Mouse (Mus musculus): ENCODE results near the gene Bclaf1.

- no peak for TF ChIP-seq GATA1 (IDR thresholded peaks at IDR 0.05; ENCODE audit: low read length)
- TF ChIP-seq TAL1 (IDR thresholded peaks at IDR 0.05; ENCODE audit: low read length), result no peak
Measured at GRCm38 (mm10) chr10:20272380-20272779, 39.9 kb upstream of the Bclaf1 start.
